Mouse (Mus musculus) myocyte (in vitro differentiated cells): Measurements from ENCODE around the gene Itpkb.

ENCODE experiments used
- CEBPB ChIP-seq: IDR thresholded peaks from 2 replicates; pipeline ENCODE4 v1.6.1; 2011; ENCODE audit warnings: mild to moderate bottlenecking, moderate library complexity; ENCODE audit not compliant: poor library complexity, insufficient read depth, severe bottlenecking
- MAX ChIP-seq: IDR thresholded peaks from one replicate; pipeline ENCODE4 v1.6.1; 2011; ENCODE audit warnings: low read depth, mild to moderate bottlenecking, control low read depth
- MYOD1 ChIP-seq, 3 experiments: IDR thresholded peaks; one replicate each; pipeline ENCODE4 v1.6.1; 2011; ENCODE audit warnings: control low read depth in 2 of 3, low read depth in 2 of 3, mild to moderate bottlenecking in 2 of 3, moderate library complexity in 1 of 3; ENCODE audit not compliant: insufficient read length in 2 of 3, control insufficient read depth in 1 of 3
- MYOG ChIP-seq, 3 experiments: IDR thresholded peaks; one replicate each; pipeline ENCODE4 v1.6.1; 2011; ENCODE audit warnings: control low read depth in 2 of 3, low read depth in 2 of 3, mild to moderate bottlenecking in 2 of 3; ENCODE audit not compliant: insufficient read length in 2 of 3, control insufficient read depth in 1 of 3, insufficient read depth in 1 of 3
- POLR2A ChIP-seq: IDR thresholded peaks from one replicate; pipeline ENCODE4 v1.6.1; 2011; ENCODE audit warnings: low read depth, mild to moderate bottlenecking, control low read depth, moderate library complexity; ENCODE audit not compliant: insufficient read length
- POLR2AphosphoS2 ChIP-seq: IDR thresholded peaks from one replicate; pipeline ENCODE4 v1.6.1; 2011; ENCODE audit warnings: low read depth, control low read depth; ENCODE audit not compliant: insufficient read length
- REST ChIP-seq: IDR thresholded peaks from one replicate; pipeline ENCODE4 v1.6.1; 2011; ENCODE audit warnings: mild to moderate bottlenecking, control low read depth, moderate library complexity; ENCODE audit not compliant: insufficient read depth, insufficient read length
- TCF12 ChIP-seq: IDR thresholded peaks from one replicate; pipeline ENCODE4 v1.6.1; 2011; ENCODE audit warnings: mild to moderate bottlenecking, control low read depth; ENCODE audit not compliant: poor library complexity, insufficient read depth, severe bottlenecking
- USF1 ChIP-seq: IDR thresholded peaks from one replicate; pipeline ENCODE4 v1.6.1; 2011; ENCODE audit warnings: low read depth, mild to moderate bottlenecking, control low read depth, moderate library complexity

DNA sequence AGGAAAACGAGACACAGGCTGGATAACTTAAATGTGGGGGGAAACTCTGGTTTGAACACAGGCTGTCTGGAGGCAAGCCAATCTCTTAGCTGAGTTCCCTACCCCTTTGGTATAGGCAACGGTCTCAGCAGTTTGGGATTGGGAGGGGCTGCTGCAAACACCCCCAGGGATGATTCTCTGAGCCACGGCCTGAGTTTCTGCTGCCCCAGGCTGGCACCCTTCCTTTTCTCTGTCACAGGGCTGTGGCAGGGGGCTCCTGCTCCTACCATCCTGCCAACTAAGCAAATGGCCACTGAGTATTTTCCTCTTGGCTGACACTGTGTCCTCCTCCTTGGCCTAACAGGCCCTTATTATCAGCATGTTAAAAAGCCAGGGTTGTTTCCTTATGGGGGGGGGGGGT is 37.3 kb downstream of the Itpkb start:
- TF ChIP-seq POLR2A (no peak), MYOD1 (IDR thresholded peaks at IDR 0.05; ENCODE audit: control insufficient read depth in 1 of 3, insufficient read length in 2 of 3, low read depth in 2 of 3) (no peak), POLR2AphosphoS2 (no peak), MAX (no peak), CEBPB (no peak), USF1 (no peak), TCF12 (no peak), MYOG (IDR thresholded peaks at IDR 0.05; ENCODE audit: control insufficient read depth in 1 of 3, insufficient read depth in 1 of 3, insufficient read length in 2 of 3, low read depth in 2 of 3) (no peak), REST (no peak)
